Mouse (Mus musculus) forebrain, embryonic 16.5 days (tissue): ENCODE data around the gene Slc25a23. TPM values are rescaled to one million over a fixed set of nuclear protein-coding genes. Genes with fewer than 3 reads are reported as not detected.
"Not testable (repeated sequence)": the region's sequence is repeated elsewhere in the genome, so short reads cannot be mapped to it uniquely, and the experiment has no call there.

ENCODE experiments used
- ATAC-seq: fragments of 200-750 bp; cut with Nextera tagmentation; 2 replicates; pipeline ENCODE4 v1.8.0; 2017; ENCODE audit warnings: mild to moderate bottlenecking, moderate library complexity
- H3K27ac ChIP-seq: fragments of 300-500 bp; sonication (generic); 2 replicates; pipeline ENCODE4 v1.5.1; 2014; ENCODE audit warnings: low read length, control low read depth
- H3K27me3 ChIP-seq: fragments of 300-500 bp; sonication (generic); replicated peaks from 2 replicates; pipeline ENCODE4 v1.6.1; 2014; ENCODE audit warnings: low read length; ENCODE audit not compliant: control insufficient read depth, insufficient read depth
- H3K36me3 ChIP-seq: fragments of 300-500 bp; sonication (generic); 2 replicates; pipeline ENCODE4 v1.6.1; 2014; ENCODE audit not compliant: control insufficient read depth, insufficient read depth
- H3K4me1 ChIP-seq: fragments of 300-500 bp; sonication (generic); replicated peaks from 2 replicates; pipeline ENCODE4 v1.6.1; 2014; ENCODE audit warnings: low read length; ENCODE audit not compliant: control insufficient read depth, insufficient read depth
- H3K4me2 ChIP-seq: fragments of 300-500 bp; sonication (generic); 2 replicates; pipeline ENCODE4 v1.6.1; 2014; ENCODE audit warnings: mild to moderate bottlenecking, low read length, control low read depth
- H3K4me3 ChIP-seq: fragments of 300-500 bp; sonication (generic); replicated peaks from 2 replicates; pipeline ENCODE4 v1.5.1; 2014; ENCODE audit warnings: mild to moderate bottlenecking, low read length, control low read depth
- H3K9ac ChIP-seq: fragments of 300-500 bp; sonication (generic); replicated peaks from 2 replicates; pipeline ENCODE4 v1.6.1; 2014; ENCODE audit warnings: low read depth, low read length, control low read depth
- H3K9me3 ChIP-seq: fragments of 300-500 bp; sonication (generic); 2 replicates; pipeline ENCODE4 v1.6.1; 2016; ENCODE audit warnings: low read length; ENCODE audit not compliant: control insufficient read depth
- WGBS: fragments of 180-500 bp; shearing (Covaris S2); extraction: QIAGEN DNeasy Blood & Tissue Kit; methylation state at CpG from one replicate; pipeline ENCODE4 v1.1.7; 2014; 5-methylcytosine and 5-hydroxymethylcytosine counted together
- polyA plus RNA-seq: library from polyadenylated mRNA; unstranded; fragments of >200 nt; fragmentation: Nextera tagmentation; extraction: Ambion mirVana; gene quantifications from 2 replicates; pipeline ENCODE4 v1.2.1, GENCODE M21; 2015

Slc25a23 gene
- polyA plus RNA-seq, 1 experiment from 2014 or later, result 33.4 TPM

DNA sequence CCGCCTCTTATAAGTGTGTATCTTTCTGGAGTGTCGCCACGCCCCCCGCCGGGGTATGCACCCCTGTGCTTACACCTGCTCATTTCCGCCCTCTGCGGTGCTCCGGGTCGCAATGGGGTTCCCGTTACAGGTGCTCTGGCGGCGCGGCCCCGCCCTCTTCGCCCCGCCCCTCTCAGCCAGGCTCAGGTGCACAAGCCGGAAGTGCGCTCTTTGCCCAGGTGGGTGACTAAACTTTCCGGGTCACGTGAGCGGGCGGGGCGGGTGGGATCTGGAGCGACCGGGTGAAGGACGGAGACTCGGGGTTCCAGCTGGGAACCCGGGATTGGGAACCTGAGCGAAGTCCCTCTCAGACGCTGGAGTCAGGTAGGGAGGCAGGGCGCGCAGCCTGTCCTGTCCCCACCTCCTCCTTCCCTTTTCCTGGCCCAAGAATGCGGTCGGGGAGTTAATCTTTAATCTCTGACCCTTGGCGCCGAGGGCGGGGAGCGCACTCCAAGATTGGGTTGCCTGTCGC, 2.4 kb upstream of the Slc25a23 start:
- no peaks in the 10 kb centered on the region for H3K9me3 ChIP-seq
- H3K4me3 ChIP-seq, result peak overlapping the region; percentile 34
- H3K4me2 ChIP-seq, result peak overlapping the region; percentile 48
- ATAC-seq, result no peak
- no peaks in the 10 kb centered on the region for H3K36me3 ChIP-seq
- H3K4me1 ChIP-seq, result peaks cover 21% of the 10 kb centered on the region
- H3K27me3 ChIP-seq, result peaks cover 24% of the 10 kb centered on the region
- no peak overlapping the region; the same call in 1 of the 2 replicates for H3K9ac ChIP-seq
- H3K27ac ChIP-seq, result no peak overlapping the region
- under 1% methylated on average over 38 of the region's 39 CpGs for WGBS

- Histone ChIP-seq H3K9me3 (no peaks in the 10 kb centered on the region), H3K27me3 (peaks cover 24% of the 10 kb centered on the region), H3K9ac (no peak overlapping the region; the same call in 1 of the 2 replicates), H3K4me1 (peaks cover 21% of the 10 kb centered on the region), H3K27ac (no peak overlapping the region; the same call in none of the 2 replicates), H3K4me3 (peak overlapping the region; percentile 86), H3K4me2 (peak overlapping the region; percentile 72), H3K36me3 (no peaks in the 10 kb centered on the region)
- WGBS, result 45% methylated on average over 10 of the region's 10 CpGs
- ATAC-seq, result no peak
These were observed 1.4 kb upstream of the Slc25a23 start for GRCm38 (mm10) chr17:57061069-57061468.

GRCm38 (mm10) chr17:57060231-57060801, 653 bp upstream of the Slc25a23 start:
- Histone ChIP-seq H3K27ac (peak overlapping the region; percentile 95), H3K27me3 (peaks cover 24% of the 10 kb centered on the region), H3K36me3 (no peaks in the 10 kb centered on the region), H3K9me3 (no peaks in the 10 kb centered on the region), H3K9ac (peak overlapping the region; percentile 85), H3K4me1 (peaks cover 21% of the 10 kb centered on the region), H3K4me3 (peak overlapping the region; percentile 86), H3K4me2 (peak overlapping the region; percentile 72)
- peak; percentile 91 for ATAC-seq
- under 1% methylated on average over 44 of the region's 44 CpGs for WGBS

- Histone ChIP-seq H3K9ac (peak within 1 kb of the TSS; percentile 85), H3K4me3 (peak within 1 kb of the TSS; percentile 86), H3K9me3 (no peaks in the 10 kb centered on the region), H3K36me3 (0 out of 2 replicates have a peak, but pooled peaks cover 3% of the 10 kb centered on the region), H3K4me1 (peaks cover 21% of the 10 kb centered on the region), H3K4me2 (peak within 1 kb of the TSS; percentile 72), H3K27me3 (peaks cover 24% of the 10 kb centered on the region), H3K27ac (peak within 1 kb of the TSS; percentile 95)
- under 1% methylated on average over 20 of the region's 22 CpGs for WGBS
- ATAC-seq, result no peak; the same call in 1 of the 2 replicates
These were observed 675 bp downstream of the Slc25a23 start, which contains the start of gene Crb3 for GRCm38 (mm10) chr17:57058891-57059485. Crb3 (plus strand) TSS chr17:57059105.

GRCm38 (mm10) chr17:57056246-57056645, 3.4 kb downstream of the Slc25a23 start:
- ATAC-seq, result no peak
- WGBS, result 88% methylated on average over 3 of the region's 3 CpGs
- H3K4me3 ChIP-seq, result no peak overlapping the region
- H3K4me1 ChIP-seq, result peaks cover 17% of the 10 kb centered on the region
- H3K27ac ChIP-seq, result no peak overlapping the region
- no peak overlapping the region for H3K9ac ChIP-seq
- H3K9me3 ChIP-seq, result no peaks in the 10 kb centered on the region
- peaks cover 14% of the 10 kb centered on the region for H3K36me3 ChIP-seq
- no peak overlapping the region for H3K4me2 ChIP-seq
- peaks cover 3% of the 10 kb centered on the region; the same call in 1 of the 2 replicates for H3K27me3 ChIP-seq

- not testable (repeated sequence) for ATAC-seq, H3K4me1 ChIP-seq, H3K4me3 ChIP-seq, H3K27me3 ChIP-seq, H3K27ac ChIP-seq, H3K4me2 ChIP-seq, H3K9ac ChIP-seq, H3K9me3 ChIP-seq
- H3K36me3 ChIP-seq, result peaks cover 20% of the 10 kb centered on the region
- 91% methylated on average over 3 of the region's 4 CpGs for WGBS
These were observed 8.0 kb downstream of the Slc25a23 start for GRCm38 (mm10) chr17:57051679-57052078.

- no peak overlapping the region for H3K4me2 ChIP-seq
- 85% methylated on average over 3 of the region's 3 CpGs for WGBS
- H3K4me3 ChIP-seq, result no peak overlapping the region
- no peaks in the 10 kb centered on the region for H3K9me3 ChIP-seq
- H3K36me3 ChIP-seq, result peaks cover 24% of the 10 kb centered on the region
- no peaks in the 10 kb centered on the region for H3K4me1 ChIP-seq
- ATAC-seq, result no peak
- no peaks in the 10 kb centered on the region for H3K27me3 ChIP-seq
- H3K9ac ChIP-seq, result no peak overlapping the region
- no peak overlapping the region for H3K27ac ChIP-seq
These were observed 10.8 kb downstream of the Slc25a23 start for GRCm38 (mm10) chr17:57048816-57049215.

GRCm38 (mm10) chr17:57047406-57047805, 12.3 kb downstream of the Slc25a23 start:
- Histone ChIP-seq H3K27me3 (no peaks in the 10 kb centered on the region), H3K4me3 (no peak overlapping the region), H3K9me3 (no peaks in the 10 kb centered on the region), H3K27ac (no peak overlapping the region), H3K4me2 (no peak overlapping the region), H3K4me1 (no peaks in the 10 kb centered on the region), H3K36me3 (peaks cover 19% of the 10 kb centered on the region), H3K9ac (no peak overlapping the region)
- 51% methylated on average over 5 of the region's 5 CpGs for WGBS
- ATAC-seq, result no peak

GRCm38 (mm10) chr17:57041554-57041953, 18.1 kb downstream of the Slc25a23 start, which contains the start of gene Slc25a41:
Slc25a41 (minus strand) TSS chr17:57041654.
- no peak within 1 kb of the TSS for H3K4me2 ChIP-seq
- H3K4me1 ChIP-seq, result no peaks in the 10 kb centered on the region
- 76% methylated on average over 8 of the region's 8 CpGs for WGBS
- no peak within 1 kb of the TSS for H3K27ac ChIP-seq
- no peak for ATAC-seq
- peaks cover 7% of the 10 kb centered on the region; the same call in 1 of the 2 replicates for H3K36me3 ChIP-seq
- H3K27me3 ChIP-seq, result no peaks in the 10 kb centered on the region
- no peak within 1 kb of the TSS for H3K9ac ChIP-seq
- H3K4me3 ChIP-seq, result no peak within 1 kb of the TSS
- no peaks in the 10 kb centered on the region for H3K9me3 ChIP-seq
